Mouse (Mus musculus): Measurements from ENCODE around the gene Inafm2.

Inafm2 gene

DNA sequence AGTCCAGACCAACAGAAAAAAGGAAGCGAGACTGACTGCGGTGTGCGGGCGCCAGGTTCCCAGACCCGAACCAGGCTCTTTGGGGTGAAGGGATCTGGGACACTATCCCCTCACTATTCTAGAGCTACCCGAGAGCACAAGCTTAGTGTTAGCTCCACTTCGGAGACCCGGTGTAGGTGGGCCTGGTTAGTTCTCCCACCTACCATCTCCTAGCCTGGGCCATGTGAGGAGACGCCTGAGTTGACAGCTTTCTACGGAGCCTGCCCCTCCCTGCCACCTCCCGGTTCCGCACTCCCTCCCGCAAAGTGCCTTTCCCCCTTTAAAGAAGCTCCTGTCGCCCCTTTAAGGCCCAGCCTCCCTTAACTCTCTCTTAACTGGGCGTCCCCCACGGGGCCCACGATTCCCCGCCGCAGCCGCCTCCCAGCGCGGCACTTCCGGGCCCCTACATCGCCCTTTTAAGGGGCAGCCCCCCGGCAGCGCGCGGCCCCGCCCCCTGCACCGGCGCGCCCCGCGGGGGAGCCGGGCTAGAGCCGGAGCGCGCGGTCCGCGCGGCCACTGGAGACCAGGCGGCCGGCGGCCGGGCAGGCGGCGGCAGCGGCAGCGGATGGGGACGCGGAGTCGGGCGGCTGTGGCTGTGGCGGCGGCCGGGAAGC lies at the start of gene Inafm2:
Gene Inafm2 (plus strand): TSS at position 527 of the 653 bp plus-strand sequence.
- in situ Hi-C loops (cut with MseI, MboI): no loop called here

DNA sequence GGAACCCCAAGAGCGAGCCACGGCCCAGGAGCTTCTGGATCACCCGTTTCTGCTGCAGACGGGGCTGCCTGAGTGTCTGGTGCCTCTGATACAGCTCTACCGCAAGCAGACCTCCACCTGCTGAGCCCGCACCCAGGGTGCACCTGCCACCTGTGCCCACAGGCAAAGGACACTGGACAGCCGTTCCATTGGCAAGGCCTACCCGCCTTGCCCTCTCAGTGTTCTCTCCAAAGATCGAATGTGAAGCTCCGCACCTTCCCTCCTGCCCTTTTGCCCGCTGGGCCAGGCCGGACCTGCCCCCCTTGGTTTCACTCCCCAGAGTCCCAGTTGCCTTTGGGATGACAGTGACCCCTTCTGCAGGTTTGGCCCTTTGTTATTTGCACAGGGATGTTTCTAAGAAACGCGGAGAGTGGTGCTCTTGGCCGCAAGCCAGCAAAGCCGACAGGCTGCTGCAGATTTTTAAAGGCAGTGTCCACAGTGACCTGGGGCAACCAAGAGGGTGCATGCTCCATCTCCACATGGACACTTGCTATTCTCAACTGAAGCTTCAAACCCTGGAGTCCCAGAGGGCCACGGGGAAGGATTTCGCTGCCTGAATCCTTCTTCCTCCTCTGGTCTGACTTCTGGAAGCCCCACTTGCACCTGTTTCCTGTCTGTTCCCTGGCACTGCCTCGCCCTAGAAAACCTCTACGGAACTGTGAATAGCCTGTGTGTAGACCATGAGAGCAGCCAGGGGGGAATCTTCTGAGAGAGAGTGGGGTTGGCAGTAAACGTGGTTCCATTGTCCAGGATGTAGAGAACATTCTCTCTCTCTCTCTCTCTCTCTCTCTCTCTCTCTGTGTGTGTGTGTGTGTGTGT lies 48.9 kb upstream of the Inafm2 start:
- in situ Hi-C loops (cut with MseI, MboI): no loop called here

DNA sequence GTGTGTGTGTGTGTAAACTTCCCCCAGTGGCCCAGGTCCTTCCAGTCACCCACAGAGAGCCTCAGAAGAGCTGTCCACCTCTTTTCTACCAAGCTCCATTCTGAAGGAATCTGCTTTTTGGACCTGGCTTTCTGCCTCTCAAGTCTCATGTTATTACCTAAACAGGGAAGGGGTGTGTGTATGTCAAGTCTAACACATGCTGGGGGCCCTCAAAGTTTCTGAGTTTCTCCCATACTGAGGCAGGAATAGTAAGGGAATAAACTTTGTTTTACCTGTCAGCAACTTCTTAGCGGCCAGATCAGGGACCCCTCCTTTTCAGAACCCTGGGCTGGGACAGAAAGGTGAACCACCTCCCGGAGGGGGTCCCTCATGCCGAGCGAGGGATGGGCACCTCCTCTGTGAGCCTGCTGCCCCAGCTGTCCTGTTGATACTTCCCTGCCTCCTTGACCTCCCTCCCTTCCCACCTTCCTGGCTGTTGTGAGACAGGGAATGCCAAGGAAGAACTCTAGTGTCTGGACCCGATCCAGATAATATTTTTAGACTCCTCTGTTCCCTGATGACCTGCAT lies 48.2 kb upstream of the Inafm2 start:
- in situ Hi-C loops (cut with MseI, MboI): no loop called here

DNA sequence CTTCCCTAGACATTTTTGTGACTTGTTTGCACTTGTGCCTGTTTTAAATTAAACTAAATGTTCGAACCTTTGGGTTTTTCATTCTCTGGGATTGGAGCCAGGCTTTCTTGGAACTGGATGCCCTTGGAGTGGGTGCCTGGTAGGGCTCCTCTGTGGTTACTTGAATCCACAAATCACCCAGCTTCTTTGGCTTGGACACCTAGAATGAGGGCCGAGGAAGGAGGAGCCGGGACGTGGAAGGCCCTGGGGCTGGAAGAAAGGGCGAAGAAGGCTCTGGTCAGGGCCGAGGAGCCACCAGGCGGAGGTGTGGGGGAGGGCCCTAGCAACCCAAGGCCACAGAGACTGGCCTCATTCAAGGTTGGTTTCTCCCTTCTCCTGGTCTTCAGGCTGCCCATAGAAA lies 47.6 kb upstream of the Inafm2 start:
- in situ Hi-C loops (cut with MseI, MboI): no loop called here

DNA sequence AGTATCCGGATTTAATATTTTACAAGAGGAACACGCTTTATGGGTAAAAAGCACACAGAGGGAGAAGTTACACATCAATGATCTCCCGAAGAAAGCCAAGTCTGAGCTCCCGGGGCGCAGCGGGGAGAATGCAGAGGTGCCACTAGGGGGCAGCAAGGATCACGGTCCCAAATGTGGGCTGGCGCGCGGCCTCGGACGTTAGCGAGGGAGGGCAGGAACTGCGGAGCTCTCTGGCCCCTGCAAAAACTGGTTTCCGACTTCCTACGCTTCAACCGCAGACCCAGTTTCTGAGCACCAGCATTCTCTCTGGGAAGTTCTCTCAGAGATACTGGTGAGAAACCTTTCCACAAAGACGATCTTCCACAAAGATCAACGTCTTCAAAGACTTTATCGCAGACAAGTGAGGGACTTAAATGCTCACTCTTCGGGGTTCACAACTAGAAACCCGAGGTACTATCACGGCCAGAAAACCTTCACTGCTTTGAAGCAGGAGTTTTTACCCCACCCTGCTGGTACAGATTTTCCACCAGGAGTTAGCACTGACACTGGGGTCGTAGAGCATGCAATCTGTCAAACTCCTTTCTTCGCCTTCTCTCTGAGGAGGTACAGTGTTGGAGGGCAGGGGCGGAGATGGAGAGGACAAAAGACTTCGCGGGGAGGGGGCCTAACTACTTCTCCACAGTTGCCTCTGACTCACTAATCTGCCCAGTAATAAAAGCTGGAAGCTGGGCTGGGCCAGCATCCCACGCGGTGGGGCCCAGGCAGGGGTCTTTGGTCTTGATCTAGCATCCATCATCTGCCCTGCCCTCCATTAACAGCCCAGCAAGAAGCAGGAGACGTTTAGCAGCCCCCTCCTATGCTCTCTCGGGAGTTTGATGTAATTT lies 45.1 kb upstream of the Inafm2 start:
- in situ Hi-C loops (cut with MseI, MboI): no loop called here

DNA sequence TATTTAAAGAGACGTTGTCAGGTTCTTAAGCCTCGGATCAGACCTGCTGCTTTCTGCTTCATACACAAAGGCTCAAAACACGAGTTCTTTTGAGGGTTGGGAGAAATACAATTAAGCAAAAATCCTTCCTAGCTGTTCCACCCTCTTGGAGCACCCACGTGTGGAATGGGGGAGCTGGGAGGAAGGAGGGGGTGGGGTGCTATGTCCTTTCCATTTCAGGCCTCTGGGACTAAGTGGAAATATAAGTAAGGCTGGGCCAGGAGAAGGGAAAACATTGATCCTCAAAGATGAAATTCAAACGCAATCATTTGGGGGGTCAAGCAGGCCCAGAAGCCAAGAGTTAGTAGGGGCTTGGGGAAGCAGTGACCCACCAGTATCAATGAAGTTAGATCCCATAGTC lies 44.4 kb upstream of the Inafm2 start:
- in situ Hi-C loops (cut with MseI, MboI): no loop called here

DNA sequence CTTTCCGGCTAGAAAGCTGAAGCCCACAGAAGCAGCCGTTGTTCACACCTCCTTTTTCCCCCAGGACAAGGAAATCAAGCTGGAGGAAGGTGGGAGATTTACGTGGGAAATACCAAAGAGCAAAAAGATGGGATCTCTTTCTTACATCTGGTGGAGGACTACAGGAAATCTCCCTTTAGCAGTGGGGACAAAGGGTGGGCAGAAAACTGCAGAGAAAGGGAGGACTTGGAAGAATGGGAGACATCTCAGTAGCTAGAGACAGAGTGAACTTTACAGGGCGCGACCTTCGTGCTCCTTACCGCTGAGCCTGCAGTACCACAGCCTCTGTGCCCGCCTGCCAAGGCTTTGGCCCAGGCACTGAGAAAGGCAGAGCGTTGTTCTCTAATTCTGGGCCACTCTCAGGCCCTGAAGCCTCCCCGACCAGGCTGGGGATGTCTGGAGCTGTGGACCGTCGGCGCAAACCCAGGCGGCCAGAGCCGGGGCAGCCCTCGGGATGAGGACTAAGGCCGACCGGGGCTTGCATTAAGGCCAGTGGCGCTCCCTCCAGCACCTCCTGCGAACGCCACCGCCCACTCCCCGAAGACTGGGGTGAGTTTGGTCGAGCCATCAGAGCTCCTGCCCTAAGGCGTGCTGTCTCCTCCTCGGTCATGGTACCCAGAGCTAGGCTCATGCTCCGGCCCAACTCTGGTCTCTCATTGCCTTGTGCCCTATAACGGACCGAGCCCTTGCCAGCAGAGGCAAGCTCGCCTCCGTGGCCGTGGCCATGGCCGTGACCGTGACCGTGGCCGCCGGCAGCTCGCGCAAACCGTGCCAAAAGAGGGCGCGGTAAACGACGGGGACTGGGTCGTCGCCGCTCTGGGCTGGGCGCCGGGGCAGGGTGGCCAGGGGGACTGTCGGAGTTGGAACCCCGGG lies 43.3 kb upstream of the Inafm2 start:
- in situ Hi-C loops (cut with MseI, MboI): no loop called here

DNA sequence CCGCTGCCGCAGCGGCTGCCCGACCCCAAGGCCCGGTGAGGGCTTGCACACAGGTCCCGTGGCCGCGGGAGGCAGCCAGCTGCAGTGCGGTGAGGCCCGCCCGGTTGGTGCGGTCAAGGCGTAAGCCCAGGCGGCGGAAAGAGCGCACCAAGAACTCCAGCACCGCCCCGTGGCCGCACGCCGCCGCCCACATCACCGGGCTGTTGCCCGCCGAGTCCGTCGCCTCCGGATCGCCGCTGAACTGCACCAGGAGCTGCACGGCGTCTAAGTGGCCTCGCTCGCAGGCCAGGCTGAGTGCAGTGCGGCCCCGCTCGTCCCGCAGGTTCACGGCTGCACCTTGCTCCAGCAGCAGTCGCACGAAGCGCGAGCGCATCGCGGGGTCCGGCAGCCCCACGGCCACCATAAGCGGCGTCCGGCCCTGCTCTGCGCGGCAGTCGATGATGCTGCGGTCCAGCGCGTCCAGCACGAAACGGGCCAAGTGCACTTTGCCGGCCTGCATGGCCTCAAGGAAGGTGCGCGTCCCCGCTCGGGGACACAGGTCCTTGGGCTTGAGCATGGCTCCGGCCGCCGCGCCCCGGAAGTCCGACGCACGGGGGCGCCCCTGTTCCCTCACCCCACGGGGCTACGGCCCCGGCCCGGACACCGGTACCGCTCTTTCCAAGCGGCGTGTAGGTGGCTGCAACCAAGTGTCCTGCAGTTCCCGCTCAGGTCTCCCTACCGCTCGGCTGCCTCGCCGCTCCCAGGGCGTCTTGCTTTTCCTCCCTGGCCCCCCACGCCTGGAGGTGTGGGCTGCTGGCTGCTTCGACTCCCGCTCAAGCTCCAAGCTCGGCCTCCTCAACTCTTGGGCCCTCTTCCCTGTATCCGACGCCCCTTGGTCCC lies 42.4 kb upstream of the Inafm2 start:
- in situ Hi-C loops (cut with MseI, MboI): no loop called here

DNA sequence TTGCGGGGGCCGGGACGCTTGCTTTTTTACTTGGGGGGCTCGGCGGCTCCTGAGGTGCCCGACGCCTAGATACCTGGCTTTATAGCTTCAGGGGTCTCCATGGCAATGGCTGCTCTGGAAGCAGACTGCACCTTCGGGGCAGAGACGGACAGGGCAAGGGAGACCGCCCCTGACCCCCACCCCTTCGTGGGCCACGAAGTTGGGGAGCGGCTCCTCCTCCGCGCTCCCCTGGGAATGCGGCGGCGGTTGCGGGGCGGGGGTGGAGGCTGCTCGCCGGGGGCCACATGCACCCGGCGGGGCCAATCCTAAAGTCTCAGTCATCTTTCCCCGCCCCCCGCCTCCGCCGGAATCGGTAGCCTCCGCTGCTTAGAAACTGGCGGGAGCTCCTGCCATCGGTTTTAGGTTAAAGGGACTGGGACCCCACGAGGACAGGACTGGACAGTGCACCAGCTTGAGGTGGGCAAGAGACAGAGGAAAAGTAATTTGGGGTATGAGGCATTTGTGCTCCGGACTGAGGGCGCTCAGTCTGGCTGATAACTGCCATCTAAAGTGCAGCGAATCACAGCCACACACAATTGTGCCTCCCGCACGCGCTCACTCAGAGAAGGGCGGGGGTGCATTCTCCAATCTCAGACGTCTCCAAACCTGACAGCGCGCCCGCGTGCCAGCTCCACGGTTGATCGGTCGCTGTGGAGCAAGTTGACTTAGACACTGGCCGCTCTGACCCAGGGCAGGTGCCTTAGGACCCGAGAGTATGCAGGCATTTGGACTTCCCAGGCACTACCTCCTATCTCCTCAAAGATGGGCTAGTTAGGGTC lies 41.4 kb upstream of the Inafm2 start, which contains the start of gene Ankrd63:
Gene Ankrd63 (minus strand): TSS at position 51 of the 818 bp plus-strand sequence.
- in situ Hi-C loops (cut with MseI, MboI): no loop called here

DNA sequence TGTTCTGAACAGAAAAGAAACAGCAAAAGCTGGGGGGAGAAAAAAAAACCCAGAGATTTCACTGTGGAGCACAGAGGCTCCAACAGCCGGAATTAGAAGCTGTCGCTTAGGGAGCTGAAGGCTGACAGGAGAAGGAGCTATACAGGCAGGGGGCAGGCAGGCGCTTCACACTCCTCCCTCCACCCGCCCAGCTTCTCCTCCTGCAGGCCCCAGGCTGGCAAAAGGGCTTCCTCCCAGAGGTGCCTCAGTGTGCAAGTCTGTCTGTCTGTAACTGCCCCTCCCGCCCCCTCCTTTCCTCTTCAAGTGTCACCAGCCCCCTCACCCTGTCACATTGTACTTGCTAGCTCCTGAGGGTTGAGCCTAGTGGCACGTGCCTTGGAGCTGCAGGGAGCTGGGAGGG lies 39.1 kb upstream of the Inafm2 start:
- in situ Hi-C loops (cut with MseI, MboI): no loop called here

DNA sequence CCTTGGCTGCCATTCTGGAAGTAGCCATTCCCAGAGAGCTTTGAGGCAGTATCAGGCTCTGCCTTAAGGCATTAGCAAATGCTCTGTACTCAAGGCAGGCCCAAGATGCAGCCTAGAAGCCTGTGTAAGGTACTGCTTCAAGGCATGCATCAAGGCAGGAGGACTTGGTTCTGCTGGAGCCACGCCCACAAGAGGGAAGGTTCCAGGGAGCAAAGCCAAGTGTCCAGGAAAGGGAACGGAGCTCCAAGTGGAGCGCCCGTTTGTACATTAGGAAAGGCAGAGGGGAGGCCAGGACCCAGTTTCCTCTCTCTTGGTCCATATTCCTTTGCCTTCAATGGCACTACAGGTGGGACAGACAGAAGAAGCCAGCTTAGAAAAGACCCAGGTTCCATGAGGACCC lies 37.1 kb upstream of the Inafm2 start:
- in situ Hi-C loops (cut with MseI, MboI): no loop called here

DNA sequence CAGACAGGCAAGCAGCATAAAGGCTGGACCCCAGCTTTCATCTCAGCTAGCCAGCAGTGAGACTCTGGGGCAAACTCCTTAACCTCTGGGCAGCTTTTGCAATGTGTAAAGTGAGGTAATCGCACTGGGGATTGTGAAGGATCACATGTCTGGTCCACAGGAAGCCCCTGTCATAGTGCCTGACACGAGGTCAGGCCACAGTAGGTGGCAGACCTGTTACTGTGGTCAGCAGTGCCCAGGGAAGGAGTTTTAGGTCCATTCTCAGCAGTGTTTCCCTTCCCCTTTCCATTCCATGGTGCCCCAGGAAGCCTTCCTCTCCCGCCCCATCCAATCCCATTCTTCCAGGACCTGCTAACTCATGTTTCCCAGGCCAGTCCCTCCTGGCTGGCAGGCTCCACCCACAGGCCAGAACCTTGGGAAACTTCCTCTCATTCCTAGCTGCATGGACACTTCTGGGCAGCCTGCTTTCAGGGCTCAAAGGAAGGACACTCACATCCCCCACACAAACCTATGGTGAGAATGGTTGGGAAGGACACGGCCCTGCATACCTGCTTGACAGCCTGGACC lies 35.8 kb upstream of the Inafm2 start:
- in situ Hi-C loops (cut with MseI, MboI): no loop called here

DNA sequence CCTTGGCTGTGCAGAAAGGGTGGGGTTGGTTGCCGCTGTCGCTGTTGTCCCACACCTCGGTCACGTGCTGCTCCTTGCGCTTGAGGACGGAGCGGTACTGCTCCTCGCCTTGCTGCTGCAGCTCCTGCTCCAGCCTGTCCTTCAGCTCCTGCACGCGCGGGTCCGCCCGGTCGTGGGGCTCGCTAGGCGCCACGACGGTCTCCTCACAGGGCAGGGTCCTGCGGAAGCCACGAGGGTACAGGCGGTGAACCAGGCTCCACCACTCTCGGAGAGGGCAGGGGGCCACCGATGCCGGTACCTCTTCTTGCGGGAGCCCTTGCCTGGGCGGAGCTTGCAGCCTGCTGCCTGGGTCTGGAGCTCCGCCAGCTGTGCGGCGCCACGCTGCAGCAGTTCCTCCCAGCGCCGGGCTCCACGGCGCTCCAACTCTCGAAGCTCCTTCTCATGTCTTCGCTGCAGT lies 34.5 kb upstream of the Inafm2 start:
- in situ Hi-C loops (cut with MseI, MboI): no loop called here

DNA sequence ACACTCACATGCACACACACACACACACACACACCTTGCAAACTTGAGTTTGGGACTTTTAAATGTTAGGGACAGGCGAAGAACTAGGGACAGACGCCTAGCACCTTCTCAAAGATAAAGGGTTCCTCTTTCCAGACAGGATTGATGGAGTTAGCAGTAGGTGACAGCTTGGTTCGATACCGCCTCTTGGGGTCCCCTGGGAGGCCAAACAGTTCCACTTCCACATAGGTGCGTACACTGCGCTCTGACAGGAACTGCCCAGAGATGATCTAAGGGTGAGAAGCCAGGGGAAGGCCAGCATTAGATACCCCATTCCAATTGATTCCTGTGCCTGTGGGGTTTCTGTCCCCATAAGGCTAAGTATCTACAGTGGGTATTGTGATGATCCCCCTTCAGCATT lies 31.9 kb upstream of the Inafm2 start:
- in situ Hi-C loops (cut with MseI, MboI): no loop called here

DNA sequence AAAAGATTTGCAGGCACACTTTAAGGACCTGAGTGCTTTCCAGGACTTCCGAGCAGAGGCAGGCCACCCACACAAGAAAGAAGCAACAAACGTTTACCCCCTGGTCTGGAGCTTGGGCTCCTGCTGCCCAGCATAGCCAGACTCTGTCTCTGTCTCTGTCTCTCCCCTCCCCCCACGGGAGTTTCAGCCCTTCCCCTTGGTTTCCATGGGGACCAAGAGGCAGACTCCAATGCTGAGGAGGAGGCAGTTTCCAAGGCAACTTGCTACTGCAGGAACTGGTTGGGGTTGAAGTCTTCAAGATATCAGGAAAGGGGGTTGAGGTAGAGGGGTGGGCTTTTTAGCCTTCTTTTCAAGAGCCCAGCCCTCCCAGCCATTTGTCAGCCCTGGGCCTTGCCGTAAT lies 31.3 kb upstream of the Inafm2 start:
- in situ Hi-C loops (cut with MseI, MboI): no loop called here

DNA sequence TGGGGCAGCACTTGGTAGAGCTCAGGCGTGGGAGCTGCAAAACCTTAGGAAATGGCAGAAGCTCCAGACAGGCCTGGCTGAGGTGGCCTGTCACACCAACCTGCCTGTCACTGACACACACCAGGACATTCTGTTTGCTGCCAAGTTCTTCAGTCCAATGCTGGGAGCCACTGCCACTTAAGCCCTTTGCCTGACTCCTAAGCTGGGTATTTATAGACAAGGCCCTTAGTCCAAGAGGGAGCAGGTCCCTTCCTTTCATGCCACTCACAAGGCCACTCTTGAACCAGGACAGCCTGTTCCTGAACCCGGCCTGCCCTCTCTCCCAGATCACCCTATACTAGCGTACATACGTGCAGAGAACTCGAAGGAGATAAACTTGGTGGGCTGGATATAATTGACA lies 28.9 kb upstream of the Inafm2 start:
- in situ Hi-C loops (cut with MseI, MboI): no loop called here

DNA sequence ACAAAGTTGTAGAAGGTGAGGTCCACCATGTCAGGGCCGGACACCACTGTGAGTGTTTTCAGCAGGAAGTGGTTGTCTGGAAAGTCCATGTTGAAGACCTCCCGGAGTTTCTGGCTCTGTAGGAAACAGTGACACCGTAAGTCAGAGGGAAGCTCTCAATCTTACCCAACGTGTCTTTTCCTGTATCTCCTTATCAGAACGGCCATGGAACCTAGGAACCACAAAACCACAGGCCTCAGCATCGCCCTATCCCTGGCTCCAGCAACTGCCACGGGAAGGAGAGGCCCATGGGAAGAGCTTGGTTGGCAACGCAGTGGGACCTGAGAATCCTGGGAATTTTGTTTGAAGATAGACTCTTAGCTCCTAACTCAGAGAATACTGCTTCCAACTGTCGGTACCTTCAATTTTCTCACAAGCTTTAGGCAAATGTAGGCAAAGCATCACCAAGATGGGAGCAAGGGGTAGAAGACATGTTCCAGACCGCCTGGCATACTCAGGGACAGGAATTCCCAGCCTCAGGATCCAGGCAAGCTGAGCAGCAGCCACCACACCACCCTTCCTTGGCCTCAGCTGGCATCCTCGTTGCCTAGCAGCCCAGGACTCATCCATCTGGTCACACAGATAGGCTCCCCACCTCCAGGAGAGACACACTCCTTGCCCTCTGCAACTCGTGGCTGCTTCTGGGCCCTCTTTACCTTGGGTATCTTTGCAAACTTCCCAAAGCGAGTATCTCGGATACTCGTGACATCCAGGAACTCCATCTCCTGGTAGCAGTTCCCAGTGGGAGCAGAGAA lies 21.7 kb upstream of the Inafm2 start:
- in situ Hi-C loops (cut with MseI, MboI): no loop called here

DNA sequence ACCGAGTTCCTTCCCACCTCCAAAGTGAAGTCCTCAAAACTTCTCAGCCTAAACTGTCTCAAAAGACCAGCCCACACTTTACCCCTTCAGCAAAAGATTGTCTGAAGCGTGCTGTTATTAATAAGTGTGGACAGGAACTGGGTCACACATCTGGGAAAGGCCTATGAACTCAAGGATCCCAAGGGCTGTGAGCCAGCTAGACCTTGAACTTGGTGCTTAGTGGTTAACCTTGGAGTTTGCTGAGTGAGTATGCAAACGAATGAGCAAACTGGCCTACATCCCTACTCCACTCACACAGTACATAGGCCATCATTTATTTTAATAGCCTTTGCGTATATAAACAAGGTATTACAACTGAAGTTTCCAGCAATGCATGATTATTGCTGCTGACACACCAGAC lies 20.0 kb upstream of the Inafm2 start:
- in situ Hi-C loops (cut with MseI, MboI): no loop called here

Measured in mouse trophoblast stem cell (cell line).